Mouse (Mus musculus) v-Abl transformed pro-B cells (cell line): ENCODE data around the gene Ldlrap1.

Experiments
- in situ Hi-C, 2 experiments: fragments of 400-800 bp; cut with MboI; formaldehyde crosslinking; loops; one replicate each; pipeline ENCODE4 v1.15.1; 2025; ENCODE audit not compliant: unreplicated experiment in 2 of 2

Ldlrap1 gene

GRCm38 (mm10) chr4:134779136-134779934 is 11.5 kb upstream of the Ldlrap1 start:
- in situ Hi-C loops: no loop called here

GRCm38 (mm10) chr4:134776246-134776645 is 8.4 kb upstream of the Ldlrap1 start:
- in situ Hi-C loops: no loop called here

- in situ Hi-C loops: no loop called here
Observed at GRCm38 (mm10) chr4:134775234-134775944, 7.6 kb upstream of the Ldlrap1 start.

- in situ Hi-C loops: no loop called here
Observed at GRCm38 (mm10) chr4:134774126-134774525, 6.3 kb upstream of the Ldlrap1 start.

GRCm38 (mm10) chr4:134772805-134773674 is 5.2 kb upstream of the Ldlrap1 start:
- in situ Hi-C loops: no loop called here

- in situ Hi-C loops: no loop called here
Observed at GRCm38 (mm10) chr4:134769891-134770290, 2.1 kb upstream of the Ldlrap1 start.

- in situ Hi-C loops: no loop called here
Observed at GRCm38 (mm10) chr4:134769081-134769811, 1.4 kb upstream of the Ldlrap1 start.

GRCm38 (mm10) chr4:134768226-134768888 is 533 bp upstream of the Ldlrap1 start:
- in situ Hi-C loops: no loop called here

GRCm38 (mm10) chr4:134766904-134767425 is 859 bp downstream of the Ldlrap1 start:
- in situ Hi-C loops: no loop called here

GRCm38 (mm10) chr4:134766277-134766676 is 1.5 kb downstream of the Ldlrap1 start:
- in situ Hi-C loops: no loop called here

GRCm38 (mm10) chr4:134764333-134764732 is 3.5 kb downstream of the Ldlrap1 start:
- in situ Hi-C loops: no loop called here

GRCm38 (mm10) chr4:134762360-134762759 is 5.5 kb downstream of the Ldlrap1 start:
- in situ Hi-C loops: no loop called here

GRCm38 (mm10) chr4:134760793-134761201 is 7.0 kb downstream of the Ldlrap1 start:
- in situ Hi-C loops: no loop called here

- in situ Hi-C loops: no loop called here
Observed at GRCm38 (mm10) chr4:134760281-134760680, 7.5 kb downstream of the Ldlrap1 start.

GRCm38 (mm10) chr4:134759564-134759963 is 8.3 kb downstream of the Ldlrap1 start:
- in situ Hi-C loops: no loop called here

- in situ Hi-C loops: no loop called here
Observed at GRCm38 (mm10) chr4:134758922-134759321, 8.9 kb downstream of the Ldlrap1 start.

- in situ Hi-C loops: no loop called here
Observed at GRCm38 (mm10) chr4:134758367-134758766, 9.5 kb downstream of the Ldlrap1 start.

GRCm38 (mm10) chr4:134756953-134757352 is 10.9 kb downstream of the Ldlrap1 start:
- in situ Hi-C loops: no loop called here

- in situ Hi-C loops: no loop called here
Observed at GRCm38 (mm10) chr4:134754941-134755340, 12.9 kb downstream of the Ldlrap1 start.

- in situ Hi-C loops: no loop called here
Observed at GRCm38 (mm10) chr4:134754371-134754770, 13.5 kb downstream of the Ldlrap1 start.
